Mouse (Mus musculus) activated CD4-positive, CD25-positive, alpha-beta regulatory T cell (primary cell): ENCODE results near the gene Kif28. TPM values are rescaled to one million over a fixed set of nuclear protein-coding genes. Genes with fewer than 3 reads are reported as not detected.

Experiments
- polyA plus RNA-seq, 2 experiments: library from polyadenylated mRNA; unstranded; fragments of 100-300 nt; shearing (Covaris generic); gene quantifications; one replicate each; pipeline ENCODE4 v1.2.1; 2017

The Kif28 gene
- polyA plus RNA-seq = under 1 TPM in 1 of 2 experiments, not detected in 1; 0.26 TPM

DNA sequence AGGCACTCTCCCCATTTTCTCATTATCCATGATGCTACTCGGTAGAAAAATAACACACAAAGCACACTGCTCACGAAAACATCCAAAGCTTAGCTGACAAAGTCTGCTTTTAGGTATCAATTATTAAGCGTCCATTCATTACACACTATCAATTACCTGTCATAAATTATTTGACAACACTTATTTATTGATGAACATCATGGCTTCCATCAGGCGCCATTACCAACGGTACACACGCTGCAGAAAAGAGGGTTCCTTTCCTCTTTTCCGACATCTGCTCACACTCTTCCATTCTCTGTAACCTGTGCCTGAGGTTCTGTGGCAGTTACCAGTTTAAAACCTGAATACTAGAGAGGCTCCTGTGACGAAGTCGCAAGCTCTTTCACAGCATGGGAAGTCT is at the start of gene Kif28:
Kif28 (minus strand) TSS at position 101 of the 400 bp plus-strand sequence.

DNA sequence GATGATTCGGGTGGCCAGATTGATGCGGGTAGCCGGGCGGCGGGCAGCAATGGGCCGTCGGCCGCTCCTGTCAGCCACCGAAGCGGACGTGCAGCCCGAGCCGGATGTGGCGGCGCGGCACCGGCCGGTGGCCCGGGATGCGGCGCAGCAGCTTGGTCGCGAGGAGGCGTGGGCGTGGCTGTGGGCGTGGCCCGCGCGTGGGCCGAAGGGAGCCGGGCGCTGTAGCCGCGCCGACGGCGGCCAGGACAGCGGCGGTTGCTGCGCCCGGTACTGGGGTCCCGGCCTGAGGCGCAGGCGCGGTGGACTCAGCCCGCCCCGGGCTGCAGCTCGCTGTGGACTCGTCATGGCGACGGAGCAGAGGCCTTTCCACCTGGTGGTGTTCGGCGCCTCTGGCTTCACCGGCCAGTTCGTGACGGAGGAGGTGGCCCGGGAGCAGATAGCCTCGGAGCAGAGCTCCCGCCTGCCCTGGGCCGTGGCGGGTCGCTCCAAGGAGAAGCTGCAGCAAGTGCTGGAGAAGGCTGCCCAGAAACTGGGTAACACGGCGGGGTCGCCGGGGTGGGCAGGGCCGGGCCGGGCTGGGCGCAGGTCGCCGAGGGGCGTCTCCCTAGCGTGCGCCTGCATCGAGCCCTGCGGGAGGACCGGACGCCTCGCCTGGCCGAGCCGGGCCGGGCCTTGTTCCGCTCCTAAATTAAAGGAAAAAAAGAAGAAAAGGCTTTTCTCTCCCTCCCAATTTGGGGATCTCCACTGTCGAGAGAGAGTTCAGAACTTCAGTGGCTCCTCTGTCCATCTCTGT is 76.9 kb downstream of the Kif28 start, which contains the start of gene Sccpdh:
Sccpdh (plus strand) TSS at position 198 of the 793 bp plus-strand sequence.

Other genes with a start within 250 kb of the Kif28 start
- gene Smyd3, start 227.2 kb downstream of the Kif28 start, polyA plus RNA-seq = 10 to 100 TPM; 24.9 to 31.0 TPM
- gene Tfb2m, start 199.0 kb downstream of the Kif28 start, polyA plus RNA-seq = 10 to 100 TPM; 15.3 to 19.8 TPM
- 10 to 100 TPM; 15.7 to 27.2 TPM for gene Cnst, start 198.9 kb downstream of the Kif28 start, polyA plus RNA-seq
- gene Sccpdh, start 77.1 kb downstream of the Kif28 start, polyA plus RNA-seq = 1 to 10 TPM; 6.0 to 7.3 TPM
- gene Gm10518, start 58.1 kb upstream of the Kif28 start, polyA plus RNA-seq = under 1 TPM; 0.14 to 0.36 TPM
- gene Ahctf1, start 58.4 kb upstream of the Kif28 start, polyA plus RNA-seq = 10 to 100 TPM; 25.7 to 28.5 TPM
- under 1 TPM; 0.32 to 0.88 TPM for gene Cdc42bpa, start 215.2 kb upstream of the Kif28 start, polyA plus RNA-seq